Mouse (Mus musculus) neural tube, embryonic 11.5 days (tissue): ENCODE results near the gene Fndc8. TPM values are rescaled to one million over a fixed set of nuclear protein-coding genes. Genes with fewer than 3 reads are reported as not detected.
"Not testable (repeated sequence)": the region's sequence is repeated elsewhere in the genome, so short reads cannot be mapped to it uniquely, and the experiment has no call there.

Experiments used
- ATAC-seq: fragments of 200-750 bp; cut with Nextera tagmentation; 2 replicates; pipeline ENCODE4 v1.8.0; 2017; ENCODE audit warnings: moderate number of reproducible peaks, mild to moderate bottlenecking, moderate TSS enrichment, moderate library complexity; ENCODE audit not compliant: insufficient read depth, low FRiP score, low TSS enrichment
- DNase-seq: peaks from one replicate; pipeline ENCODE4 v3.0.0-alpha.2; 2015; ENCODE audit warnings: low spot score
- H3K27ac ChIP-seq: fragments of 300-500 bp; sonication (generic); 2 replicates; pipeline ENCODE4 v1.5.1; 2014; ENCODE audit warnings: low read depth, mild to moderate bottlenecking, low read length
- H3K27me3 ChIP-seq: fragments of 300-500 bp; sonication (generic); 2 replicates; pipeline ENCODE4 v1.6.1; 2014; ENCODE audit warnings: mild to moderate bottlenecking, low read length, mixed read lengths; ENCODE audit not compliant: control insufficient read depth, insufficient read depth
- H3K36me3 ChIP-seq: fragments of 300-500 bp; sonication (generic); 2 replicates; pipeline ENCODE4 v1.6.1; 2014; ENCODE audit warnings: mild to moderate bottlenecking, low read length, moderate library complexity, mixed read lengths; ENCODE audit not compliant: control insufficient read depth, insufficient read depth
- H3K4me1 ChIP-seq: fragments of 300-500 bp; sonication (generic); 2 replicates; pipeline ENCODE4 v1.6.1; 2014; ENCODE audit warnings: low read length, mixed read lengths; ENCODE audit not compliant: control insufficient read depth, insufficient read depth
- H3K4me2 ChIP-seq: fragments of 300-500 bp; sonication (generic); 2 replicates; pipeline ENCODE4 v1.6.1; 2014; ENCODE audit warnings: low read depth, mild to moderate bottlenecking, moderate library complexity
- H3K4me3 ChIP-seq: fragments of 300-500 bp; sonication (generic); 2 replicates; pipeline ENCODE4 v1.5.1; 2014; ENCODE audit warnings: low read depth, low read length
- H3K9ac ChIP-seq: fragments of 300-500 bp; sonication (generic); 2 replicates; pipeline ENCODE4 v1.6.1; 2014; ENCODE audit warnings: mild to moderate bottlenecking, low read length
- H3K9me3 ChIP-seq: fragments of 300-500 bp; sonication (generic); 2 replicates; pipeline ENCODE4 v1.6.1; 2016; ENCODE audit warnings: low read length; ENCODE audit not compliant: control insufficient read depth
- WGBS: fragments of 180-500 bp; shearing (Covaris S2); extraction: QIAGEN DNeasy Blood & Tissue Kit; methylation state at CpG from one replicate; pipeline ENCODE4 v1.1.7; 2014; 5-methylcytosine and 5-hydroxymethylcytosine counted together
- polyA plus RNA-seq: library from polyadenylated mRNA; unstranded; fragments of >200 nt; fragmentation: Nextera tagmentation; extraction: Ambion mirVana; gene quantifications from 2 replicates; pipeline ENCODE4 v1.2.1, GENCODE M21; 2014

Gene Fndc8
- polyA plus RNA-seq, 1 experiment from 2014 or later = 0.13 TPM

- H3K4me1 ChIP-seq = no peaks in the 10 kb centered on the region
- WGBS = 12% methylated on average over 16 of the region's 16 CpGs
- H3K4me2 ChIP-seq = peak overlapping the region; percentile 42
- H3K27ac ChIP-seq = no peak overlapping the region
- no peaks in the 10 kb centered on the region for H3K9me3 ChIP-seq
- no peaks in the 10 kb centered on the region for H3K27me3 ChIP-seq
- ATAC-seq (no peak), DNase-seq (peak; percentile 82)
- H3K9ac ChIP-seq = no peak overlapping the region
- no peak overlapping the region for H3K4me3 ChIP-seq
- no peaks in the 10 kb centered on the region for H3K36me3 ChIP-seq
Observed at GRCm38 (mm10) chr11:82914711-82915352, 22.9 kb downstream of the Fndc8 start.

- Histone ChIP-seq H3K27ac (no peak overlapping the region), H3K27me3 (no peaks in the 10 kb centered on the region), H3K4me1 (no peaks in the 10 kb centered on the region), H3K9me3 (no peaks in the 10 kb centered on the region), H3K4me3 (no peak overlapping the region), H3K36me3 (no peaks in the 10 kb centered on the region), H3K9ac (no peak overlapping the region), H3K4me2 (no peak overlapping the region)
- ATAC-seq = no peak
- 59% methylated on average over 10 of the region's 10 CpGs for whole genome bisulfite sequencing
- DNase-seq = no peak
Observed at GRCm38 (mm10) chr11:82920768-82921167, 28.8 kb downstream of the Fndc8 start.

- 70% methylated on average over 4 of the region's 4 CpGs for WGBS
- Histone ChIP-seq H3K27ac (no peak overlapping the region), H3K9ac (no peak overlapping the region), H3K36me3 (no peaks in the 10 kb centered on the region), H3K4me3 (no peak overlapping the region), H3K9me3 (no peaks in the 10 kb centered on the region), H3K27me3 (no peaks in the 10 kb centered on the region), H3K4me1 (no peaks in the 10 kb centered on the region), H3K4me2 (no peak overlapping the region)
- DNase-seq (no peak), ATAC-seq (no peak)
Observed at GRCm38 (mm10) chr11:82921691-82922090, 29.8 kb downstream of the Fndc8 start.

GRCm38 (mm10) chr11:82923910-82924309 lies 32.0 kb downstream of the Fndc8 start:
- H3K9ac ChIP-seq, H3K4me2 ChIP-seq, H3K4me1 ChIP-seq, DNase-seq, H3K36me3 ChIP-seq, H3K27me3 ChIP-seq, H3K4me3 ChIP-seq, H3K27ac ChIP-seq, ATAC-seq, H3K9me3 ChIP-seq: not testable (repeated sequence)
- 87% methylated on average over 6 of the region's 6 CpGs for WGBS

- ATAC-seq (no peak), DNase-seq (no peak)
- no peaks in the 10 kb centered on the region; the same call in 1 of the 2 replicates for H3K4me1 ChIP-seq
- no peak overlapping the region for H3K27ac ChIP-seq
- no peak overlapping the region for H3K9ac ChIP-seq
- no peaks in the 10 kb centered on the region for H3K9me3 ChIP-seq
- WGBS = 31% methylated on average over 20 of the region's 20 CpGs
- H3K4me3 ChIP-seq = no peak overlapping the region
- peaks cover 38% of the 10 kb centered on the region for H3K27me3 ChIP-seq
- no peaks in the 10 kb centered on the region for H3K36me3 ChIP-seq
- H3K4me2 ChIP-seq = no peak overlapping the region
Observed at GRCm38 (mm10) chr11:82928897-82929632, 37.1 kb downstream of the Fndc8 start.

GRCm38 (mm10) chr11:82929633-82929950 lies 37.7 kb downstream of the Fndc8 start:
- Histone ChIP-seq H3K4me2 (no peak overlapping the region), H3K9ac (no peak overlapping the region), H3K27ac (no peak overlapping the region), H3K27me3 (peaks cover 43% of the 10 kb centered on the region), H3K36me3 (no peaks in the 10 kb centered on the region), H3K9me3 (no peaks in the 10 kb centered on the region), H3K4me1 (no peaks in the 10 kb centered on the region; the same call in 1 of the 2 replicates), H3K4me3 (no peak overlapping the region)
- DNase-seq (no peak), ATAC-seq (no peak)
- WGBS = 58% methylated on average over 3 of the region's 3 CpGs

GRCm38 (mm10) chr11:82930391-82930955 lies 38.5 kb downstream of the Fndc8 start:
- not testable (repeated sequence) for ATAC-seq, H3K9me3 ChIP-seq, H3K4me1 ChIP-seq, H3K27ac ChIP-seq, DNase-seq, H3K36me3 ChIP-seq, H3K9ac ChIP-seq
- WGBS = 2% methylated on average over 51 of the region's 85 CpGs
- Histone ChIP-seq H3K4me3 (peak overlapping the region; percentile 46), H3K4me2 (peak overlapping the region; percentile 94), H3K27me3 (peaks cover 48% of the 10 kb centered on the region)

GRCm38 (mm10) chr11:82931161-82931560 lies 39.2 kb downstream of the Fndc8 start:
- peaks cover 53% of the 10 kb centered on the region for H3K27me3 ChIP-seq
- not testable (repeated sequence) for ATAC-seq, DNase-seq

More at GRCm38 (mm10) chr11:82931161-82931560, 39.2 kb downstream of the Fndc8 start:
- 0 out of 2 replicates have a peak overlapping the region, but pooled peaks have one; percentile 6 for H3K9ac ChIP-seq
- not testable (repeated sequence) for H3K36me3 ChIP-seq, H3K9me3 ChIP-seq, H3K27ac ChIP-seq, H3K4me1 ChIP-seq
- WGBS = under 1% methylated on average over 33 of the region's 63 CpGs
- H3K4me3 ChIP-seq = peak overlapping the region; percentile 46
- peak overlapping the region; percentile 94 for H3K4me2 ChIP-seq
